Mouse (Mus musculus) erythroblast, embryonic 14.5 days (primary cell): Measurements from ENCODE around the gene Maea. TPM values are rescaled to one million over a fixed set of nuclear protein-coding genes. Genes with fewer than 3 reads are reported as not detected.

Source experiments
- H3K27me3 ChIP-seq: 2 replicates; pipeline ENCODE4 v1.6.1; 2012; ENCODE audit warnings: inconsistent platforms; ENCODE audit not compliant: control insufficient read depth
- H3K36me3 ChIP-seq: 2 replicates; pipeline ENCODE4 v1.6.1; 2012; ENCODE audit warnings: mild to moderate bottlenecking, inconsistent platforms; ENCODE audit not compliant: control insufficient read depth
- H3K4me1 ChIP-seq: 2 replicates; pipeline ENCODE4 v1.6.1; 2012; ENCODE audit warnings: inconsistent platforms; ENCODE audit not compliant: control insufficient read depth
- H3K4me3 ChIP-seq: replicated peaks from 2 replicates; pipeline ENCODE3; 2012; ENCODE audit warnings: moderate library complexity, mild to moderate bottlenecking, inconsistent platforms
- H3K9me3 ChIP-seq: 2 replicates; pipeline ENCODE4 v1.6.1; 2012; ENCODE audit warnings: low read length, inconsistent platforms, mixed read lengths; ENCODE audit not compliant: control insufficient read depth
- GATA1 ChIP-seq: IDR thresholded peaks from 2 replicates; pipeline ENCODE4 v1.6.1; 2012; ENCODE audit warnings: low read length, inconsistent platforms, mixed read lengths
- TAL1 ChIP-seq: IDR thresholded peaks from 3 replicates; pipeline ENCODE4 v1.6.1; 2012; ENCODE audit warnings: low read length, inconsistent platforms, mixed read lengths
- polyA plus RNA-seq: library from polyadenylated mRNA; stranded (reverse); fragments of >175 nt; gene quantifications from 2 replicates; pipeline ENCODE4 v1.2.3, GENCODE M21; 2012

Maea gene
- 8.4 and 8.7 TPM in 2 replicates for polyA plus RNA-seq

GRCm38 (mm10) chr5:33335273-33335976 lies at the start of gene Maea:
TSS of gene Maea (plus strand) at chr5:33335509.
- peaks cover 23% of the 10 kb centered on the region for H3K36me3 ChIP-seq
- TF ChIP-seq GATA1 (no peak), TAL1 (no peak)
- H3K27me3 ChIP-seq = no peaks in the 10 kb centered on the region
- H3K9me3 ChIP-seq = peaks cover 10% of the 10 kb centered on the region
- peak within 1 kb of the TSS; percentile 95 for H3K4me3 ChIP-seq
- peaks cover 32% of the 10 kb centered on the region for H3K4me1 ChIP-seq

GRCm38 (mm10) chr5:33293796-33294430 lies 41.4 kb upstream of the Maea start:
- H3K4me3 ChIP-seq = no peak overlapping the region
- H3K4me1 ChIP-seq = no peaks in the 10 kb centered on the region
- TF ChIP-seq TAL1 (no peak), GATA1 (no peak)
- no peaks in the 10 kb centered on the region for H3K36me3 ChIP-seq
- H3K9me3 ChIP-seq = no peaks in the 10 kb centered on the region
- H3K27me3 ChIP-seq = peaks cover 16% of the 10 kb centered on the region

GRCm38 (mm10) chr5:33297164-33297563 lies 38.1 kb upstream of the Maea start:
- Histone ChIP-seq H3K4me3 (no peak overlapping the region), H3K4me1 (no peaks in the 10 kb centered on the region), H3K9me3 (no peaks in the 10 kb centered on the region), H3K36me3 (no peaks in the 10 kb centered on the region), H3K27me3 (peaks cover 10% of the 10 kb centered on the region)
- no peak for TF ChIP-seq GATA1
- no peak for TF ChIP-seq TAL1

GRCm38 (mm10) chr5:33301801-33302200 lies 33.5 kb upstream of the Maea start:
- no peaks in the 10 kb centered on the region for H3K4me1 ChIP-seq
- H3K4me3 ChIP-seq = no peak overlapping the region
- no peaks in the 10 kb centered on the region for H3K36me3 ChIP-seq
- H3K27me3 ChIP-seq = peaks cover 1% of the 10 kb centered on the region
- TF ChIP-seq GATA1 = no peak
- TF ChIP-seq TAL1 = no peak
- H3K9me3 ChIP-seq = no peaks in the 10 kb centered on the region

- Histone ChIP-seq H3K4me1 (peaks cover 17% of the 10 kb centered on the region), H3K27me3 (no peaks in the 10 kb centered on the region; the same call in 1 of the 2 replicates), H3K4me3 (no peak overlapping the region), H3K9me3 (no peaks in the 10 kb centered on the region), H3K36me3 (no peaks in the 10 kb centered on the region)
- no peak for TF ChIP-seq TAL1
- no peak for TF ChIP-seq GATA1
Observed at GRCm38 (mm10) chr5:33310704-33311462, 24.4 kb upstream of the Maea start.

- Histone ChIP-seq H3K9me3 (no peaks in the 10 kb centered on the region), H3K4me1 (peaks cover 17% of the 10 kb centered on the region), H3K4me3 (no peak overlapping the region), H3K27me3 (no peaks in the 10 kb centered on the region; the same call in 1 of the 2 replicates), H3K36me3 (no peaks in the 10 kb centered on the region)
- TF ChIP-seq GATA1 (no peak), TAL1 (no peak)
Observed at GRCm38 (mm10) chr5:33312192-33312591, 23.1 kb upstream of the Maea start.

GRCm38 (mm10) chr5:33324491-33324890 lies 10.8 kb upstream of the Maea start:
- Histone ChIP-seq H3K36me3 (no peaks in the 10 kb centered on the region), H3K27me3 (no peaks in the 10 kb centered on the region; the same call in 1 of the 2 replicates), H3K4me1 (no peaks in the 10 kb centered on the region), H3K4me3 (no peak overlapping the region), H3K9me3 (no peaks in the 10 kb centered on the region)
- TF ChIP-seq TAL1 = no peak
- no peak for TF ChIP-seq GATA1

- Histone ChIP-seq H3K27me3 (no peaks in the 10 kb centered on the region), H3K36me3 (peaks cover 20% of the 10 kb centered on the region), H3K9me3 (peaks cover 10% of the 10 kb centered on the region), H3K4me1 (peaks cover 29% of the 10 kb centered on the region), H3K4me3 (peak overlapping the region; percentile 95)
- TF ChIP-seq GATA1 = no peak
- no peak for TF ChIP-seq TAL1
Observed at GRCm38 (mm10) chr5:33334381-33335272, 682 bp upstream of the Maea start.
